Mouse (Mus musculus): ENCODE data around the gene Bpifb1.

GRCm38 (mm10) chr2:154223265-154223916 lies 32.8 kb downstream of the Bpifb1 start, which contains the start of gene Bpifb5:
- TF ChIP-seq TAL1 (IDR thresholded peaks at IDR 0.05; ENCODE audit: low read length), result no peak
- TF ChIP-seq GATA1 (IDR thresholded peaks at IDR 0.05; ENCODE audit: low read length), result no peak
